Mouse (Mus musculus) adipocyte (in vitro differentiated cells): ENCODE results near the gene Ccdc24.

Source experiments
- DNase-seq: peaks from one replicate; pipeline ENCODE4 v3.0.0-alpha.2; 2016; ENCODE audit warnings: low spot score

Ccdc24 gene

GRCm38 (mm10) chr4:117855146-117855545, 17.2 kb downstream of the Ccdc24 start:
- no peak for DNase-seq

DNA sequence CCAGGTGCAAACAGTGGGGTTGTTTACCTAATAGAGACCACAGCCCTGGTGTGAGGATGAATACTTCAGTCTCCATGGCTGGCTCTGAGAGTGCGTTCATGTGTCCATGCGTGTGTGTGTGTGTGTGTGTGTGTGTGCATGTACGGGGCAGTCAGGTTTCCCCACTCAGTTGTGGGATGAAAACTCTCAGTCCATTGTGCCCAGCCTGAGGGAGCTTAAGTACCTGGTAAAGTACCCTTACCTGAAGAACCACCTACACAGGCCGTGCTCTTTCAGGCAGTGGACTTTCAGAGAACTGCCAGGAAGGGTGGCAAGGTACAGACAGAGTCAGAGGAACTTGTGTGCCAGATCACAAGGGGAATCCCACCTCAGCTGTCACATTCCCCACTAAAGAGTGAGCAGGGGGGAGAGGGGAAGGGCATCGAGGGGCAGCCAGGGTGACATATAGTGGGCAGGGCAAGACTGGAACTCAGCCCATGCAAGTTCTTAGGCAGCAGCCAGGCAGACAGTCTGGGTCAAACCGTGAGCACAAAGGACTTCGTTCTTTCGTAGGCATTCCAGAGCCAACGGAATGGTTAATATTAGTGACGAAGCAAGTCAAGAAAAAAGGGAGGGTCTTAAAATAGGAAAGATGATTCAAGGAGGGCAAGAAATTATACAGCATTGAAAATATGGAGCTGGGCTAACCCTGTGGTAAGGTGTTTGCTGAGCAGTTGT, 20.0 kb downstream of the Ccdc24 start:
- DNase-seq = no peak

DNA sequence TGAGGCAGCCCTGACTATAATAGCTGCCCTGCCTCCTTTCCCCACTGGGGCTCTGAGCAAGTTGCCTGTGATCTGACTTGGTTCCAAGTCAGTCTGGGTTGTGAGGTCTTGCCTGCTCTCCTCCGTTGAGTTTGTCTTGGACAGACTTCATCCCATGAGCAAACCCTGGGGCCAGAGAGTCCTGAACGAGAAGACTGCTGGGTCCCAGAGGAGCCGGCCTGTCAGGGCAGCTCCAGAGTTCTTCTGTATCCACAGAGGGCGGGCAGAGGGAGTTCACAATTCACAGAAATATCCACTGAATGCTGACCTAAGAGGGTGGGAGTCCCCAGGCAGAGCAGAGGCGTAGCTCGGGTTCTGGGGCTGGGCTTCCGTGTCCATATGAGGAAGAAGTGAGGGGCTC, 21.5 kb downstream of the Ccdc24 start:
- peak; percentile 76 for DNase-seq

DNA sequence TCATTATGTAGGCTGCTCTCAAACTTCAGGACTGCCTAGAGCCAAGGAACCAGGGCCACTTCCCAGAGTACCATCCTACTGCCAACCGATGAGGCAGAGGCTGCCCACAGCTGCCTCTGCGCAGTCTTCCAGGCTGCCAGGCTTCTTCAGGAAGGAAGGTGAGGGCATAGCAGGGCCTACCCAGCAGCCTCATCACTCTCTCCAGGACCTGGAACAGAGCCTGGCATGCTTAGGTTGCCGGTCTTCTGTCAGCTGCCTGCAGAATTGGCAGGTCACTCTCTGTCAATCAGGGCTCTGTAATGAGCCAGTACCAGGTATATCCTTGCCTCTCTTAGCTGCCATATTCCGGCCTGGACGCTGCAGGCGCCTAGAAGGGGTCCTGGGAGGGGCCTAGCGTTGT, 22.2 kb downstream of the Ccdc24 start:
- no peak for DNase-seq

GRCm38 (mm10) chr4:117849506-117849905, 22.9 kb downstream of the Ccdc24 start:
- no peak for DNase-seq

GRCm38 (mm10) chr4:117849063-117849462, 23.3 kb downstream of the Ccdc24 start:
- no peak for DNase-seq

GRCm38 (mm10) chr4:117847011-117847410, 25.3 kb downstream of the Ccdc24 start:
- no peak for DNase-seq

DNA sequence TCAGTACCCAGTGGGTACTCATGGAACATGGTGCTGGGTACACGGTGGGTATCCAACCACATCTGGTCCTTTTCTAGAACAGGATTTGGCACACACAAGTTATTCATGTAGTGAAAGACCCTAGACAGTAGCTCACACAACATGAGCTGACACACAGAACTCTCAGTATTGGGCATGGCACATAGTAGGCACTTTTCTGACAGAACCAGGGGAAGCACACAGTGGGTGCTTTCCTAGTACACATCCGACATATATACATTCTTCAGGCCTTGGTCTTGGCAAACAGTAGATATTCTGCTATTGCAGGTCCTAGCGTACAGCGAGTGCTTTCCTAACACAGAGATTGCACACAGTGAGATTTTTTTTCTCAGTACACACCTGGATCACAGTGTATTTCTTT, 26.1 kb downstream of the Ccdc24 start:
- no peak for DNase-seq

GRCm38 (mm10) chr4:117845316-117845715, 27.0 kb downstream of the Ccdc24 start:
- no peak for DNase-seq

GRCm38 (mm10) chr4:117844467-117844866, 27.9 kb downstream of the Ccdc24 start:
- no peak for DNase-seq

GRCm38 (mm10) chr4:117843101-117843500, 29.3 kb downstream of the Ccdc24 start:
- DNase-seq = no peak

GRCm38 (mm10) chr4:117841566-117841965, 30.8 kb downstream of the Ccdc24 start:
- peak; percentile 39 for DNase-seq

GRCm38 (mm10) chr4:117840821-117841220, 31.5 kb downstream of the Ccdc24 start:
- DNase-seq = no peak

DNA sequence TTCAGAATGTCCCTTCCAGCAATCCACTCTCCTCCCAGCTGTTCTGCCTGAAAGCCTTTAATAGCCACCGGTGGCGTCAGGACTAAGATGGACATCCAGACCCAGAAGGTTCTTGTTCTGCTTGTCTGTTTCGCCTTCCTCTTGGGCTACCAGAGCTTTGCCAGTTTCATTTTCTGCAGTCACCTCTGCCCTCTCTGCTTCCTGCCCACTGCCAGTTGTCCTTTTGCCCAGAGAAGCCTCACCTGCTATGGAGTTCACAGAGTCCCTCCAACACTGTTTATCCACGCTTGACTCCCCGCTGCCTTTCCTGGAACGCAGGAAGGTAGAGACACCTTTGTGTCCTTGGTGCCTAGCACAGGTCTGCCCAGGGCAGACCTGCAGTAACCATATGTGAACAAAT, 33.0 kb downstream of the Ccdc24 start:
- DNase-seq = peak; percentile 24

DNA sequence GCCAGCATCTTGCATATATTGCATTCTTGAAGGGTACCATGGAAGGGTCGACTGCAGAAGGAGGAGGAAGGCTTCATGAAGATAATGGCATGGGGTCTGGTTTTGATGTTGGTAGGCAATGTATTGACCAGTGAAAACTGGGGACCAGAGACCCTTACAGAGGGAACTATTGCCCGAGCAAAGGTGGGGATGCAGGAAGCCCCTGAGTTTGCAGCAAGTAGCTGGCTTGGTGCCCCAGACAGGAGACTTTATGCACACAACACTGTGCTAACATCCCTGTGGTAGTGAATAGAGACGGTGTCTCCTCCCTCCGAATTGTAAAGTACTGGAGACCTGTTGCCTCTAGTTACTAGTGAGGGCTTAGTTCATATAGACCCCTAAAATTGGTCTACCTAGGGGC, 35.1 kb downstream of the Ccdc24 start:
- DNase-seq = no peak

GRCm38 (mm10) chr4:117836204-117836767, 36.1 kb downstream of the Ccdc24 start:
- peak; percentile 78 for DNase-seq

DNA sequence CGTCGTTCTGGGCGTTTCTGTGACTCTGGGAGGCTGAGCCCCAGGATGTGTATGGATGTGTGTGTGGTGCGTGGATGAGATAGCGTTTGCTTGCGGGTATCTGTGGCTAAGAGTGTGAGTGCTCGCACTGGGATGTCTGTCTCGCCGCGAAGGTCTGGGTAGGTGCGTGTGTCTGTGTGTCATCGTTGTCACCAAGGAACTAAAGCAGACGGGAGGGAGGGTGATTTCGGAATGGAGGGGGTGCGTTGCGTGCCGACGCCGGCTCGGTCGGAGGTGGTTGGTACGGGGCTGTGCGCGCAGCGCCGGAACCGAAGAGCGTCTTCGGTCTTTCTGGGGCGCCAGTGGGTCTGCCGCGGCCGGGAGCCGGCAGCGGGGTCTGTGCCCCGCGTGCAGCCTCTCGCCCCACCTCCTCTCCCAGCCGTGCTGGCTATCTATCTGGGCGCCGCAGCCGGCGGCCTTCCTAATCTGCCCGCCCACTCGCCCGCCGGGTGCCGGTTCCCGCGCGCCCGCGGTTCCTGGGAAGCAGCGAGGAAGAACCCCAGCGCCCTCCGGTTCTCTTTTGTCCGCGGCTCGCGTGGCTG, 36.7 kb downstream of the Ccdc24 start:
- DNase-seq = peak; percentile 15

DNA sequence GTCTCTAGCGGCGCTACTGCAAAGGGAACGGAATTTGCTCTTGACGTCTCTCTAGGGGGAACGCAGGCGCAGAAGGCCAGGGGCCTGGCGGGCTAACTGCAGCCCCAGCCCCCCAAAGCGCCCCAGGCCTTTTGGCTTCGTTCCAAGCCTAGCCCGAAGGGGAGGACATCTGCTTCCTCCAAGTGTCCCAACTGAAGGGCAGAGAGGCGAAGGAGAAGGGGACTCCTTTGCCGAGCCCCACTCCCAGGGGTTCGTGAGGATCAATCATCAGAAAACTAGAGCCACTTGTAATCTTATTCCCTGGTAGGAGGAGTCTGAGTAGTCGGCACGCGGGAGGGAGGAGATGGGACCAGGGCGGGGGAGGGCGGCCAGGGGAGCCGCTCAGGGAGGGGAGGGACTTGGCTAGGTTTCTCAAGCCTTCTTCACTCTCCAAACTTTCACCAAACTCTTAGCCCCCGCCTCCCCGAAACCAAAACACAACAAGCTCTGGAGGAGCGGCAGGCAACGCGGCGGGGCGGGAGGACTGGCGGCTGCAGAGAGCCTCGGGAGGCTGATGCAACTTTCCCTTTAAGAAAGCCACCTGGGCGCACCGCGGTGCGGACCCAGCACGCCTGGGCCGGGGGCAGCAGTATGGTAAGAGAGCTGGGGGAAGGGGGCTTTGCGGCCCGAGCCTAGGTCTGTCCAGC, 37.4 kb downstream of the Ccdc24 start:
- peak; percentile 68 for DNase-seq

GRCm38 (mm10) chr4:117834457-117834844, 37.9 kb downstream of the Ccdc24 start, which contains the start of gene Slc6a9:
Gene Slc6a9 (plus strand): TSS chr4:117834506.
- no peak for DNase-seq

- DNase-seq = no peak
These were observed 40.3 kb downstream of the Ccdc24 start for GRCm38 (mm10) chr4:117831920-117832691.

GRCm38 (mm10) chr4:117831499-117831898, 40.9 kb downstream of the Ccdc24 start:
- DNase-seq = no peak

- no peak for DNase-seq
These were observed 41.6 kb downstream of the Ccdc24 start for GRCm38 (mm10) chr4:117830801-117831200.
